Mouse (Mus musculus) retina, embryonic 14.5 days (tissue): ENCODE data around the gene Enthd1.

Experiments used
- DNase-seq: peaks from one replicate; pipeline ENCODE4 v3.0.0-alpha.2; 2015; ENCODE audit warnings: low spot score

The Enthd1 gene

GRCm38 (mm10) chr15:80485601-80486000 is 79.4 kb downstream of the Enthd1 start:
- no peak for DNase-seq

- no peak for DNase-seq
Measured at GRCm38 (mm10) chr15:80483041-80483705, 81.8 kb downstream of the Enthd1 start.

GRCm38 (mm10) chr15:80482348-80482747 is 82.6 kb downstream of the Enthd1 start:
- no peak for DNase-seq

GRCm38 (mm10) chr15:80474429-80475002 is 90.4 kb downstream of the Enthd1 start:
- no peak for DNase-seq

GRCm38 (mm10) chr15:80467876-80468275 is 97.1 kb downstream of the Enthd1 start:
- DNase-seq = no peak

GRCm38 (mm10) chr15:80462106-80462505 is 102.8 kb downstream of the Enthd1 start:
- peak; percentile 72 for DNase-seq

- no peak for DNase-seq
Measured at GRCm38 (mm10) chr15:80461446-80461845, 103.5 kb downstream of the Enthd1 start.

GRCm38 (mm10) chr15:80460011-80460410 is 104.9 kb downstream of the Enthd1 start:
- no peak for DNase-seq

- DNase-seq = no peak
Measured at GRCm38 (mm10) chr15:80457984-80458383, 107.0 kb downstream of the Enthd1 start.

- DNase-seq = no peak
Measured at GRCm38 (mm10) chr15:80454486-80454885, 110.5 kb downstream of the Enthd1 start.

- DNase-seq = peak; percentile 33
Measured at GRCm38 (mm10) chr15:80452425-80452824, 112.5 kb downstream of the Enthd1 start.

- no peak for DNase-seq
Measured at GRCm38 (mm10) chr15:80445956-80446687, 118.8 kb downstream of the Enthd1 start.

GRCm38 (mm10) chr15:80440195-80440594 is 124.8 kb downstream of the Enthd1 start:
- DNase-seq = no peak

GRCm38 (mm10) chr15:80438423-80438822 is 126.5 kb downstream of the Enthd1 start:
- DNase-seq = peak; percentile 73

- DNase-seq = no peak
Measured at GRCm38 (mm10) chr15:80437996-80438395, 127.0 kb downstream of the Enthd1 start.

GRCm38 (mm10) chr15:80436961-80437360 is 128.0 kb downstream of the Enthd1 start:
- DNase-seq = no peak

- peak; percentile 58 for DNase-seq
Measured at GRCm38 (mm10) chr15:80430324-80430723, 134.6 kb downstream of the Enthd1 start.

- no peak for DNase-seq
Measured at GRCm38 (mm10) chr15:80418146-80418545, 146.8 kb downstream of the Enthd1 start.

GRCm38 (mm10) chr15:80417066-80417465 is 147.9 kb downstream of the Enthd1 start:
- DNase-seq = no peak

GRCm38 (mm10) chr15:80415132-80415531 is 149.8 kb downstream of the Enthd1 start:
- no peak for DNase-seq

- no peak for DNase-seq
Measured at GRCm38 (mm10) chr15:80413988-80414721, 150.8 kb downstream of the Enthd1 start.

- no peak for DNase-seq
Measured at GRCm38 (mm10) chr15:80413070-80413469, 151.9 kb downstream of the Enthd1 start.
